Mouse (Mus musculus): ENCODE data around the gene Taar7d. TPM values are rescaled to one million over a fixed set of nuclear protein-coding genes. Genes with fewer than 3 reads are reported as not detected.

Gene Taar7d
- not detected in 2 replicates for polyA plus RNA-seq (2016; fragmentation: Nextera tagmentation; extraction: Ambion mirVana)

GRCm38 (mm10) chr10:24026922-24027321 lies at the start of gene Taar7d:
Gene Taar7d (plus strand): TSS chr10:24027222.
- DNase-seq (ENCODE audit: extremely low spot score, low spot score): no peak
- H3K4me3 ChIP-seq: no peak within 1 kb of the TSS
- H3K4me1 ChIP-seq: no peaks in the 10 kb centered on the region

GRCm38 (mm10) chr10:23977958-23978357 lies 49.1 kb upstream of the Taar7d start:
- H3K4me3 ChIP-seq: no peak overlapping the region
- no peak for DNase-seq (ENCODE audit: extremely low spot score, low spot score)
- no peaks in the 10 kb centered on the region for H3K4me1 ChIP-seq
- H3K27ac ChIP-seq: no peak overlapping the region
- no peaks in the 10 kb centered on the region for H3K9me3 ChIP-seq
- no peaks in the 10 kb centered on the region for H3K27me3 ChIP-seq (ENCODE audit: poor library complexity, severe bottlenecking)
- H3K36me3 ChIP-seq (replicated peaks): no peaks in the 10 kb centered on the region
- WGBS: 52% methylated on average over 4 of the region's 4 CpGs

More at GRCm38 (mm10) chr10:24026922-24027321, at the start of gene Taar7d:
- Histone ChIP-seq H3K27ac (no peak within 1 kb of the TSS), H3K9me3 (no peaks in the 10 kb centered on the region), H3K27me3 (ENCODE audit: poor library complexity, severe bottlenecking) (no peaks in the 10 kb centered on the region), H3K36me3 (replicated peaks) (no peaks in the 10 kb centered on the region)

GRCm38 (mm10) chr10:23978901-23979705 lies 47.9 kb upstream of the Taar7d start:
- peaks cover 3% of the 10 kb centered on the region for H3K4me1 ChIP-seq
- H3K4me3 ChIP-seq: no peak overlapping the region
- H3K27ac ChIP-seq: no peak overlapping the region
- no peaks in the 10 kb centered on the region for H3K36me3 ChIP-seq (replicated peaks)
- peak; percentile 65 for DNase-seq (ENCODE audit: extremely low spot score, low spot score)
- H3K27me3 ChIP-seq (ENCODE audit: poor library complexity, severe bottlenecking): no peaks in the 10 kb centered on the region
- H3K9me3 ChIP-seq: no peaks in the 10 kb centered on the region
- WGBS: 46% methylated on average over 16 of the region's 16 CpGs

GRCm38 (mm10) chr10:23985546-23985945 lies 41.5 kb upstream of the Taar7d start, which contains the start of gene Taar6:
Gene Taar6 (minus strand): TSS chr10:23985646.
- H3K9me3 ChIP-seq: no peaks in the 10 kb centered on the region
- 83% methylated on average over 8 of the region's 8 CpGs for WGBS
- H3K27ac ChIP-seq: no peak within 1 kb of the TSS

GRCm38 (mm10) chr10:23986419-23986818 lies 40.6 kb upstream of the Taar7d start:
- Histone ChIP-seq H3K9me3 (no peaks in the 10 kb centered on the region), H3K36me3 (replicated peaks) (no peaks in the 10 kb centered on the region), H3K27ac (no peak overlapping the region), H3K4me3 (no peak overlapping the region), H3K4me1 (peaks cover 5% of the 10 kb centered on the region), H3K27me3 (ENCODE audit: poor library complexity, severe bottlenecking) (no peaks in the 10 kb centered on the region)
- no peak for DNase-seq (ENCODE audit: extremely low spot score, low spot score)
- WGBS: 87% methylated on average over 5 of the region's 5 CpGs

More at GRCm38 (mm10) chr10:23985546-23985945, 41.5 kb upstream of the Taar7d start, which contains the start of gene Taar6:
- Histone ChIP-seq H3K36me3 (replicated peaks) (no peaks in the 10 kb centered on the region), H3K27me3 (ENCODE audit: poor library complexity, severe bottlenecking) (no peaks in the 10 kb centered on the region), H3K4me3 (no peak within 1 kb of the TSS), H3K4me1 (peaks cover 5% of the 10 kb centered on the region)
- no peak for DNase-seq (ENCODE audit: extremely low spot score, low spot score)

GRCm38 (mm10) chr10:23993381-23993780 lies 33.6 kb upstream of the Taar7d start, which contains the start of gene Taar7a:
Gene Taar7a (minus strand): TSS chr10:23993481.
- Histone ChIP-seq H3K36me3 (replicated peaks) (no peaks in the 10 kb centered on the region), H3K27me3 (ENCODE audit: poor library complexity, severe bottlenecking) (no peaks in the 10 kb centered on the region), H3K4me1 (no peaks in the 10 kb centered on the region), H3K27ac (no peak within 1 kb of the TSS), H3K9me3 (no peaks in the 10 kb centered on the region), H3K4me3 (no peak within 1 kb of the TSS)
- DNase-seq (ENCODE audit: extremely low spot score, low spot score): no peak
- 83% methylated on average over 3 of the region's 3 CpGs for WGBS

- Histone ChIP-seq H3K4me3 (no peak within 1 kb of the TSS), H3K9me3 (no peaks in the 10 kb centered on the region), H3K4me1 (no peaks in the 10 kb centered on the region), H3K27ac (no peak within 1 kb of the TSS), H3K27me3 (ENCODE audit: poor library complexity, severe bottlenecking) (no peaks in the 10 kb centered on the region), H3K36me3 (replicated peaks) (no peaks in the 10 kb centered on the region)
- 85% methylated on average over 1 of the region's 1 CpGs for WGBS
- DNase-seq (ENCODE audit: extremely low spot score, low spot score): no peak
Observed at GRCm38 (mm10) chr10:23999639-24000038, 27.4 kb upstream of the Taar7d start, which contains the start of gene Taar7b. Gene Taar7b (plus strand): TSS chr10:23999939.

- H3K9me3 ChIP-seq: no peaks in the 10 kb centered on the region
- H3K27ac ChIP-seq: no peak overlapping the region
- DNase-seq (ENCODE audit: extremely low spot score, low spot score): no peak
- no peak overlapping the region for H3K4me3 ChIP-seq
- H3K4me1 ChIP-seq: no peaks in the 10 kb centered on the region
- no peaks in the 10 kb centered on the region for H3K27me3 ChIP-seq (ENCODE audit: poor library complexity, severe bottlenecking)
- H3K36me3 ChIP-seq (replicated peaks): no peaks in the 10 kb centered on the region
- 79% methylated on average over 1 of the region's 1 CpGs for WGBS
Observed at GRCm38 (mm10) chr10:24006442-24006841, 20.6 kb upstream of the Taar7d start.

- Histone ChIP-seq H3K36me3 (replicated peaks) (no peaks in the 10 kb centered on the region), H3K4me3 (no peak overlapping the region), H3K4me1 (no peaks in the 10 kb centered on the region), H3K27ac (no peak overlapping the region), H3K27me3 (ENCODE audit: poor library complexity, severe bottlenecking) (no peaks in the 10 kb centered on the region), H3K9me3 (no peaks in the 10 kb centered on the region)
- no peak for DNase-seq (ENCODE audit: extremely low spot score, low spot score)
- 73% methylated on average over 2 of the region's 2 CpGs for WGBS
Observed at GRCm38 (mm10) chr10:24007034-24007433, 20.0 kb upstream of the Taar7d start.

- Histone ChIP-seq H3K9me3 (no peaks in the 10 kb centered on the region), H3K27me3 (ENCODE audit: poor library complexity, severe bottlenecking) (no peaks in the 10 kb centered on the region), H3K4me3 (no peak overlapping the region), H3K4me1 (no peaks in the 10 kb centered on the region), H3K27ac (no peak overlapping the region), H3K36me3 (replicated peaks) (no peaks in the 10 kb centered on the region)
- no peak for DNase-seq (ENCODE audit: extremely low spot score, low spot score)
- 94% methylated on average over 1 of the region's 1 CpGs for WGBS
Observed at GRCm38 (mm10) chr10:24008143-24008542, 18.9 kb upstream of the Taar7d start.

- Histone ChIP-seq H3K4me3 (no peak overlapping the region), H3K27me3 (ENCODE audit: poor library complexity, severe bottlenecking) (no peaks in the 10 kb centered on the region), H3K9me3 (no peaks in the 10 kb centered on the region), H3K36me3 (replicated peaks) (no peaks in the 10 kb centered on the region), H3K27ac (no peak overlapping the region), H3K4me1 (no peaks in the 10 kb centered on the region)
- DNase-seq (ENCODE audit: extremely low spot score, low spot score): no peak
Observed at GRCm38 (mm10) chr10:24031347-24031746, 4.3 kb downstream of the Taar7d start.

GRCm38 (mm10) chr10:24037314-24037713 lies 10.3 kb downstream of the Taar7d start, which contains the start of gene Taar7e:
Gene Taar7e (plus strand): TSS chr10:24037614.
- 94% methylated on average over 2 of the region's 2 CpGs for WGBS
- Histone ChIP-seq H3K36me3 (replicated peaks) (no peaks in the 10 kb centered on the region), H3K4me1 (no peaks in the 10 kb centered on the region), H3K27ac (no peak within 1 kb of the TSS), H3K9me3 (no peaks in the 10 kb centered on the region), H3K4me3 (no peak within 1 kb of the TSS), H3K27me3 (ENCODE audit: poor library complexity, severe bottlenecking) (no peaks in the 10 kb centered on the region)
- DNase-seq (ENCODE audit: extremely low spot score, low spot score): no peak

GRCm38 (mm10) chr10:24040120-24040869 lies 13.3 kb downstream of the Taar7d start:
- H3K9me3 ChIP-seq: no peaks in the 10 kb centered on the region
- H3K4me3 ChIP-seq: no peak overlapping the region
- H3K4me1 ChIP-seq: no peaks in the 10 kb centered on the region
- no peaks in the 10 kb centered on the region for H3K27me3 ChIP-seq (ENCODE audit: poor library complexity, severe bottlenecking)
- no peak for DNase-seq (ENCODE audit: extremely low spot score, low spot score)
- no peak overlapping the region for H3K27ac ChIP-seq
- WGBS: 86% methylated on average over 2 of the region's 2 CpGs
- H3K36me3 ChIP-seq (replicated peaks): no peaks in the 10 kb centered on the region

Measured in forebrain, embryonic 10.5 days (tissue).